Mouse (Mus musculus) heart, adult 2 months (tissue): ENCODE measurements around the gene Cpsf4l.

Experiments
- CTCF ChIP-seq: fragments of 200-600 bp; IDR thresholded peaks from 2 replicates; pipeline ENCODE4 v1.8.1; 2022; ENCODE audit warnings: antibody characterized with exemption, mild to moderate bottlenecking, moderate library complexity
- EP300 ChIP-seq: fragments of 200-500 bp; IDR thresholded peaks from 2 replicates; pipeline ENCODE4 v1.6.1; 2011; ENCODE audit warnings: low read depth, low read length, control low read depth; ENCODE audit not compliant: insufficient read depth
- POLR2A ChIP-seq: fragments of 200-500 bp; IDR thresholded peaks from 2 replicates; pipeline ENCODE4 v1.6.1; 2011; ENCODE audit warnings: mild to moderate bottlenecking, low read depth, low read length, control low read depth; ENCODE audit not compliant: insufficient read depth

DNA sequence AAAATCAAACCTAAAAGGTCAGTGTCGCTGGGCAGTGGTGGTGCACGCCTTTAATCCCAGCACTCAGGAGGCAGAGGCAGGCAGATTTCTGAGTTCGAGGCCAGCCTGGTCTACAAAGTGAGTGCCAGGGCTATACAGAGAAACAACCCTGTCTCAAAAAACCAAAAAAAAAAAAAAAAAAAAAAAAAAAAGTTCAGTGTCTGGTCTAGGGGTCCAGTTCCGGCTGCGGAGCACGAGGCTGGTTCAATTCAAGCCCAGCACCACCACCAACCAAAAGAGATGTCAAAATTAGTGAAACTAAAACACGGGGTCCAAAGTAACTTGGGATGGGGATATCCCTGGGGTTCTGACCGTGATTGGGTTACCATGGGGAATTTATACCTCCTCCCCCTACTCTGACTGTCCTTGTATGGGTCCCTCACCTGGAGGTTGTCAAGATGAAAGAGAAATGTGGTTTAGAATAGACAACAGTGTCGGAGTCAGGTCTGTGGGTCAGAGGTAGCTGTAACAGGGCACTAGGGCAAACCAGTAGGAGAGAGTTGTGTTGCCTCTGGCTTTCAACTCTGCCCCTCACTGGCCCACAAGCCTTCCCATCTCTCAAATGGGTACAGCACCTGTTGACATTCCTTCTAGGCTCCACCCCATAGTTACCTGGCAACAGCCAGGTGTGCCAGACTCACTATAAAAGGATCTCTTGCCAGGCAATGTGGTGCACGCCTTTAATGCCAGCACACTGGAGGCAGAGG is 43.0 kb upstream of the Cpsf4l start:
- TF ChIP-seq CTCF (no peak), EP300 (no peak), POLR2A (no peak)
